Mouse (Mus musculus) G1E (cell line): ENCODE measurements at regions not wholly inside any gene's neighbourhood (a gene's known extent, or its start where the extent isn't known, plus 50 kb on each side); places are given as distances from the start of the nearest gene placed in this dataset.

Source experiments
- CTCF ChIP-seq: IDR thresholded peaks from 2 replicates; pipeline ENCODE4 v1.5.1; 2012; ENCODE audit warnings: low read depth, low read length, inconsistent platforms, mixed read lengths
- GATA1 ChIP-seq: IDR thresholded peaks from 2 replicates; pipeline ENCODE4 v1.6.1; 2012; ENCODE audit warnings: borderline replicate concordance, low read length, inconsistent platforms, mixed read lengths

DNA sequence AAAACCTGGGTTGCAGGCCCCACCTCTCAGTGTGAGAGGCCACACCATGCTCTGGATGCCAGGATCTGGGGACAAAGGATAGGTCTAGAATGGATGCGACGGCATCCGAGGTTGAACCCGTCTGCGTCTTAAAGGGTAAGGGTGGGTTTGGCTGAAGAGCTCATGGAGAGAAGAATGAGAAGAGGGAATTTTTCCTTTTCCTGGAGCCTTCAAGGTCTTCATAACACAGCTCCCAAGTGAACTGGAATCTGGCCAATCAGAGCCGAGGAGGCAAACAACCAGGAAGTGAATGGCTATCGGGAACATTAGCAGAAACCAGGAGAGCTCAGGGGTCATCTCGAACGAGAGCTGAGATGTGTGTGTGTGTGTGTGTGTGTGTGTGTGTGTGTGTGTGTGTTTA, 320.1 kb downstream of the Med13l start:
- TF ChIP-seq CTCF: no peak
- TF ChIP-seq GATA1: no peak
